Mouse (Mus musculus): ENCODE data around the gene Neurl4.

- TF ChIP-seq CTCF (IDR thresholded peaks at IDR 0.05; ENCODE audit: insufficient read depth, low read length) (no peak), POLR2A (IDR thresholded peaks at IDR 0.05; ENCODE audit: borderline replicate concordance, extremely low read depth, low read depth, low read length) (no peak)
Measured at GRCm38 (mm10) chr11:69929712-69930111, 28.8 kb downstream of the Neurl4 start.
